Mouse (Mus musculus): Measurements from ENCODE around the gene Ing4.

Ing4 gene

GRCm38 (mm10) chr6:125095391-125096278 is 56.1 kb downstream of the Ing4 start, which contains the start of gene Chd4:
Gene Chd4, plus strand, starts transcription at chr6:125095981.
- peak; percentile 92 for DNase-seq

DNA sequence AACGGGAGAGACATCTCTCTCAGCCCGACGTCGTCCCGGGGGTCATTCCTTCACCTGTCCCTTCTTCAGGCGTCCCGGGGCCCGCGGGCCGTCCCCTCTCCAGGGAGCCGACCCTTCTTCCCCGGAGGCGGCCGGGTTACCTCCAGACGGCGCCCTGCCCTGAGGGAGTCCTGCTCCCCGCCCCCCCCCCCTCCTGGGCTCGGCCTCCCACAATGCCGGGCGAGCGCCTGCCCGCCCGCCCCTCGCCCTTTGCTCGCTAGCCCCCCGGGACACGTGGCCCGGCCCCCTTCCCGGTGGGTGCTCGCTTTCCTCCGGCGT is 56.7 kb downstream of the Ing4 start:
- DNase-seq = no peak

DNA sequence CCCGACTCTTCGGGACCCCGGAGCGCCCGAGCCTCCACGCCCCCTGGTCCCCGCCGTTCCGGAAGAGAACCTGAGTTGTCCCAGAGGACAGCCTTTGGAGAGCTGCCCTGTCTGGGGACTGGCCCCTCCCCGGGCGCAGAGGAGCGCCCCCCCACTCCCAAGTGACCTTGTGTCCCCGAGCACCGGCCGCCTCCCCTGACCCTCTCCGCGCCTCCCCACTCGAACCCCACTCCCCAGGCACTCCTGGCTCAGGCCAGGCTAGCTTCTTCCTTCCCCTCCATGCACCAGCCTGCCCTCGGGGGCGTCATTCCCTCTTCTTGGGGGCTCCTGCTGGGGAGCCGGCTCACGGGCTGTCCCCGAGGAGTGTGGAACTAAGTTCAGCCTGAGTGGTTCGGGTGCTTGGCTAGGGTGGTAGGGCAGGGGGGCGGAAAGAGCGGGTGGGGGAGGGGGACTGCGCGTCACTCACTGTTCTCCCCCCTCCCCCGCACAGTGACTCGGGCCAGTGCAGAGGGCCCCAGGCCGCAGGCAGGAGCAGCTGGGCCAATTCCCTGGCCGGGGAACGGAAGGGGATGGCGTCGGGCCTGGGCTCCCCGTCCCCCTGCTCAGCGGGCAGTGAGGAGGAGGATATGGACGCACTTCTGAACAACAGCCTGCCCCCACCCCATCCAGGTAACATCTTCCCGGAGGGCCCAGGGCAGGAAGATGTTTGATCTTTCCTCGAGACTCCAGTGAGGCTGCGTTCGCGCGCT is 57.2 kb downstream of the Ing4 start:
- DNase-seq = peak; percentile 69

GRCm38 (mm10) chr6:125097346-125097689 is 57.8 kb downstream of the Ing4 start:
- no peak for DNase-seq

GRCm38 (mm10) chr6:125097951-125098350 is 58.4 kb downstream of the Ing4 start:
- DNase-seq = no peak

- no peak for DNase-seq
Measured at GRCm38 (mm10) chr6:125098513-125098912, 59.0 kb downstream of the Ing4 start.

All from kidney, adult 11 months (tissue).